Mouse (Mus musculus): ENCODE data around the gene Lpin1. TPM values are rescaled to one million over a fixed set of nuclear protein-coding genes. Genes with fewer than 3 reads are reported as not detected.

The Lpin1 gene
- 2.2 and 2.4 TPM in 2 replicates for polyA plus RNA-seq (2012; rRNA removed)

GRCm38 (mm10) chr12:16610936-16611335, at the start of gene Lpin1:
Gene Lpin1, minus strand, starts transcription at chr12:16610966.

DNA sequence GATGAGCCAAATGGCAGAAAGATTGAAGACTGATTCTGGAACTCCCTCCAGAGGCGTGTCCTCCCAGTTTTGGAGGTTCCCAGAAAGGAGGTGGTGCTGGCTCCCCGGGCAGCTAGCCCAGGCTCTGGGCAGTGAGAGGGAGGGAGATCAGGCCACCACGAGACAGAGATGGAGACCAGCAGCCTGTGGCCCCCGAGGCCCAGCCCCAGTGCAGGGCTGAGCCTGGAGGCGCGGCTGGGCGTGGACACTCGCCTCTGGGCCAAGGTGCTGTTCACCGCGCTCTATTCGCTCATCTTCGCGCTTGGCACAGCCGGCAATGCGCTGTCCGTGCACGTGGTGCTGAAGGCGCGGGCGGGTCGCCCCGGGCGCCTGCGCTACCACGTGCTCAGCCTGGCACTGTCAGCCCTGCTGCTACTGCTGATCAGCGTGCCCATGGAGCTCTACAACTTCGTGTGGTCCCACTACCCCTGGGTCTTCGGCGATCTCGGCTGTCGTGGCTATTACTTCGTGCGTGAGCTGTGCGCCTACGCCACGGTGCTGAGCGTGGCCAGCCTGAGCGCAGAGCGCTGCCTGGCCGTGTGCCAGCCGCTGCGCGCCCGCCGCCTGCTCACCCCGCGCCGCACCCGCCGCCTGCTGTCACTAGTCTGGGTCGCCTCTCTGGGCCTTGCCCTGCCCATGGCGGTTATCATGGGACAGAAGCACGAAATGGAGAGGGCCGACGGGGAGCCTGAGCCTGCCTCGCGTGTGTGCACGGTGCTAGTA, 42.7 kb upstream of the Lpin1 start, which contains the start of gene Ntsr2:
Gene Ntsr2 (plus strand): TSS at position 51 of the 762 bp plus-strand sequence.

Other genes starting within 250 kb of the Lpin1 start
- gene Ntsr2, start 42.4 kb upstream of the Lpin1 start, polyA plus RNA-seq (2012; rRNA removed): 0.27 and 0.38 TPM in 2 replicates
- 0.22 and 0.45 TPM in 2 replicates for gene Greb1, start 189.9 kb upstream of the Lpin1 start, polyA plus RNA-seq (2012; rRNA removed)
- 4.6 and 5.1 TPM in 2 replicates for gene E2f6, start 200.0 kb upstream of the Lpin1 start, polyA plus RNA-seq (2012; rRNA removed)